Mouse (Mus musculus) heart, postnatal 0 days (tissue): Measurements from ENCODE around the gene Gm9745.
"Not testable (repeated sequence)": the region's sequence is repeated elsewhere in the genome, so short reads cannot be mapped to it uniquely, and the experiment has no call there.

ENCODE experiments used
- CTCF ChIP-seq: IDR thresholded peaks from 2 replicates; pipeline ENCODE4 v1.5.1; 2016; ENCODE audit warnings: antibody characterized with exemption, control low read depth, low read depth
- EP300 ChIP-seq: IDR thresholded peaks from 2 replicates; pipeline ENCODE4 v1.6.1; 2016; ENCODE audit warnings: antibody characterized with exemption, low read depth

- not testable (repeated sequence) for TF ChIP-seq EP300, CTCF
Observed at GRCm38 (mm10) chr13:8905986-8906385, 42.0 kb downstream of the Gm9745 start.
